Mouse (Mus musculus): ENCODE measurements at regions not wholly inside any gene's neighbourhood (a gene's known extent, or its start where the extent isn't known, plus 50 kb on each side); places are given as distances from the start of the nearest gene placed in this dataset.

DNA sequence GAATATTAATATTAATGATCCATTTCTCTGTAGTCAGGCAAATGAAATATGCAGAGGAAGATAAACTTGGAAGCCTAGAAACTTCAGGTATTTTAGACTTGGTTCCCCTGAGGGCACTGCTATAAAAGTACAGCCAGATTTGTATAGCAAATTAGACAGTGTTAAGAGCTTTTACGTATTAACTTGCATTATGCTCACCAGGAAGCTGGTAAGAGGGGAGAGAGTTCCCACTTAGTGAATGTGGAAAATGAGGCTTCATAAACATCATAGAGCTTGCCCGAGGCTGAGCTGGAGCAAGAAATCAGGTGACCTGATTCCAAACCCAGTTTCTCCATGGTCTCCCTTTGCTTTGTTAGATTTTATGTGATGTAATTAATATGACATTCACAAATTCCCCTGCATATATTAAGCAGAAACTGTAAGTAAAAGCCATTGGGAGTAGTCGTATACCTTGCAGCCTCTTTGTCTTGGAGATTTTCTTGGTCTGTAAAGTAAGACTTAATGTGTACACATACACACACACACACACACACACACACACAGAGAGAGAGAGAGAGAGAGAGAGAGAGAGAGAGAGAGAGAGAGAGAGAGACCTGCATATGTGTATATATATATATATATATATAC lies 718.9 kb upstream of the Isx start:
- DNase-seq (ENCODE audit: low spot score in 2 of 2), result no peak

DNA sequence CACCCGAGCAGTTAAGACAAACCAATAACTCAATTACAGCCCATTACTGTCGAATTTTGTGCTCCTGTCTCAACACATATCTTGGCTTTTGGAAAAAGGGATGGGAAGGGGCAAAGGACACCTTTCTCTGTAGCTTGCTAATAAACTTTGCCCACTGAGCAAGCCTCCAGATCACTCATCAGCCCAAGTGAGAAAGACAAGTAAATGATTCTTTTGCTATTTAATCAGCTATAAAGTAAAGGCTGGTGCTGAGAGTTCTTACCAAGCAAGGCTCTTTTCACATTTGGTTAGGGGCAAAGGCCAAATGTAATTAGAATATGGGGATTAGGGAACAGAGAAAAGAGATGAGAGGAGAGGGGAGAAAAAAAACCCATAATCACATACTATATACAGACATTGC lies 703.4 kb upstream of the Isx start:
- DNase-seq (ENCODE audit: low spot score in 2 of 2), result no peak

DNA sequence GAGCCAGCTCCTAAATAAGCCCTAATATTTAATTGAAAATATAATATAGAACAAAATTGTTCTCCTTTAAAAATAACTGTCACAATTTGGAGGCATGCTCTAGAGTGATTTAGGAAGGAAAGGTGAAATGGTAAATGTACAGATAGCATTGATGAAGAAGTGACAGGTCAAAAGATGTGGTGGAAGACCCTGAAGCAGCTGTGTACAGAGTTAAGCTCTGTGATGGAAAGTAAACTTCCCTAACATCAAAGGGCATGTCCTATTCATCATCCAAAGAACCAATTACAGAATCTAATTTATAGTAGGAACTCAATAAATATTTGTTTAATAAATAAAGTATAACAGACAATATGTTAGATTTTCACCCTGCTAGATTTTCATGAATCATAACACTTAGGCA lies 702.3 kb upstream of the Isx start:
- DNase-seq (ENCODE audit: low spot score in 2 of 2), result no peak

DNA sequence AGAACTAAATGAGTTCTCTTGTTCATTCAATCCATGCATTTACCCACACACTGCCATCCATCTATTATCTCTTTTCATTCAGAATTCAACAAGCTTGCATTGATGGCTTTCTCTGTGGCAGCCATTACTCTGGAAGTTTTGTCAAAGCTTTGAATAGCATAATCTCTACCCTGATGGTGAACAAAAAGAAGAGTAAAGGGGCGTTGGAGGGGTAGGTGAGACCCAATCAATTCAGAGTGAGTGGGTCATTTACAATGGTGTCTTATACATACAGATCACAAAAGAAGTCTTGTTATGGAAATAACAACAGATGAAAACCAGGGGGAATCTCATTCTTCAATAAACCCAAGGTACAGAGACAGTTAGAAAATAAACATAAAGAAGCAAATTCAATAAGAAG lies 701.9 kb upstream of the Isx start:
- no peak for DNase-seq (ENCODE audit: low spot score in 2 of 2)

DNA sequence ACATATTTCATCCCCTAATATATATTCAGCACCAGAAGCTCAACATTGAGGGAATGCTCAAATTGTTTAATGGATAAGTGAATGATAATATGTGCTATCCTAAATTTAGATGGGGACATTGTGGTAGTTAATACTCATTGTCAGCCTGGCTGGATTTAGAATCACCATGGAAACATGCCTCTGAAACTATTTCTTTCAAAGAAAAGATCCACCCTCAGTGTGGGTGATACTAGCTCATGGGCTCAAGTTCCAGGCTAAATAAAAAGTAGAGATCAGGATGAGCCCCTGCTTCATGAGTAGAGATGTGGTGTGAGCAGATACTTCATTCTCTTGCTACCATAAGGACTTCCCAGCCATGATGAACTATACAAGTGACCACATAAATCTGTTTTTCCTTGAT lies 668.4 kb upstream of the Isx start:
- DNase-seq (ENCODE audit: low spot score in 2 of 2), result peak in 1 of 2 experiments; percentile 14

DNA sequence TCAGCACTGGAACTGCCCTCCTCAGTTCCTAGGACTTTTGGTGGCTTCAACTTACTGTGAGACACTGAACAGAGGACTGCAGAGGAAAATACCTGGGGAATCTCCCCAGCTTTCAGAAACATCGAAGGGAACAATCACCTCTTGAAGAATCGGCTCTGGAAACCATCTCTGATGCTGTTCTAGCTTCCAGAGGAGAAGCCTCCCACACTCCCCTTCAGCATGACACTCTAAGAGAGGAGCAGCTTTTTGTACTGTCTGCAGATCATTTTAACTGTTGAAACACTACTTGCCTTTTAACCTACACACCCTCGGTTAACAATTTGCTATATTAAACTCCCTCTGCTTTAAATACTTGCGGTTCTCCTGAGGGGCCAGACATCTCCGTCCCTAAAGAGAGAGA lies 664.7 kb upstream of the Isx start:
- no peak for DNase-seq (ENCODE audit: low spot score in 2 of 2)

DNA sequence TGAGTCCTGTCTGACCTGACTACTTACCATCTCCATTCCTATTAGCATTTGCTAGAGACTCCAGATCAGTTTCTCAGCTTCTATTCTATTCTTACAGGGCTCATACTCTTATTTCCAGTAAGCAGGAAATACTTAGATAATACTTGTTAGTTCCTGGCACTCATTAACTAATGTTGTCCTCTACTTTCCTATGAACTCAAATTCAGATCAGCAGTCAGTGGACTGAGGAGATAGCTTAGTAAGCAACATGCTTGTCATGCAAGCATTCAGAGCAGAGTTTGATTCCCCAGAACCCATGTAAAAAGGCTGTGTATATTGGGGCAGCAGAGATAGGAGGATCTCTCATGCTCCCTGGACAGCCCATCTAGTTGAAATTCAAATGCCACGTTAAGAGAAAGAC lies 656.2 kb upstream of the Isx start:
- DNase-seq (ENCODE audit: low spot score in 2 of 2), result no peak
